Mouse (Mus musculus) gastrocnemius, postnatal 10 days (tissue): ENCODE results near the gene Pml. TPM values are rescaled to one million over a fixed set of nuclear protein-coding genes. Genes with fewer than 3 reads are reported as not detected.

ENCODE experiments used
- DNase-seq: peaks from one replicate; pipeline ENCODE4 v3.0.0; 2021; ENCODE audit warnings: mixed read lengths
- total RNA-seq, 2 experiments: library from RNA; stranded (reverse); gene quantifications; 2 replicates each; pipeline ENCODE4 v1.2.3; 2021

Pml gene
- total RNA-seq, 2 experiments from 2014 or later, result 7.3 to 12.6 TPM

DNA sequence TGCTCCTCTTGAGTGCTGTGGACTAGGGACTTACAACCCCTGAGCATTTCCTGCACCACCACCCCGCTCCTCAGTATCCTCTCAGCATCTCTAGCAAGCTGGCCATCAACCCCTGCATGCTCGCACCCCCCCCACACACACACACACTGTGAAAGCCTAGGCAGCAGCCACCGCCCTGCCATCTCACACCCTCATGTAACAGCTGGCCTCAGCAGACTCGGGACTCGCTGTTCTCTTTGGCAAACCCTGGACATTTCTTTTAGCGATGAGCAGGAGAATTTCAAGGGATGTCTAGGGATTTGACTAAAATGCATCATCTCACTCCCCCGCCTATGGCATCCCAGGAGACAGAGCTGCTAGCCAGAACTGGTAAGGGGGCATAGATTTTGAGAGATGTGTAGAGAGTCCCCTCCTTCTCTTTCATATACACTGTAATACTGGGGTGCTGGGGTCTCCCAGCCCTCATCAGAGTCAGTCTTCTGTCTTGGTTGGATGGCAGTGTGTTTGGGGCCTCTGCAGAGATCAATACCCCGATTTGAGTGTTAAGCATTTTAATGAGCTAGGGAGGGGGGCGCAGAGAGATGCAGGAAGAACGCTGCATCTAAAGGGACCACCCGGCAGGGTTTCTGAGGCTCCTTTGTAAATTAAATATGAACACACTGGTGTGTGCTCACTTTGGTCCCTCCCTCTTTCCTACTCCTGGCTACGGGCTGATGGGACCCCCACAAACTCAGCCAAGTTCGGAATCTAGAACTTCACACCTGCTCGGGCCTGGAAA, 46.7 kb downstream of the Pml start:
- DNase-seq, result no peak

DNA sequence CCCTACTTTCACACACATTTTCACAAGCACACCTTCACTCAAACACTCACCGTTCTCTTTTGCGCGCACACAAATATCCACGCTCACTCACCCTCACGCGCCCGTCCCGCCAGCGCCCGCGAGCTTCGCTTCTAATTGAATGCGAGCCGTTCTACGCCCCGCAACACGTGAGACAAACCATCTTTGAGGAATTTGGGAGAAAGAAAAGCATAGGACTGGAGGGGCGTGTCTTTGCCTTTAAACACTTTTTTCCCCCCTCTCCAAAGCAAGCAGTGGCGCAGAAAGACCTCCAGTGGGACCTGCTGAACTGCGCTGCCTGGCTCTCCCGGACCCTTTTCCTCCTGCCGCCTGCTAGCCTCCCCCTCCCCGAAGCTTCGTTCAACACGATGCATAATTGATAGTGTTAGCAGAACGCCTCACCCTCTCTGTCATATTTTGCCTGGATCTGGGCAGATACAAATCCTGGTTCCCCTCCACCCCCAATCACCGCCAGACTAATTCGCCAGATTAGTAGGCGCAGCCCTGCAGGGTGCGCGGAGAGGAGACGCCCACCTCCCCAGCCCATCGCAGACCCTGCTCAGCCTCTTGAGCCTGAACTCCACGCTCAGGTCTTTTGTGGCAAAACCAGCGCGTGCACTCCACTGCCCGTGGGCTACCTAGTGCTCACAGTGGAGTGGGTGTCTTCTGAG, 47.6 kb downstream of the Pml start:
- no peak for DNase-seq

DNA sequence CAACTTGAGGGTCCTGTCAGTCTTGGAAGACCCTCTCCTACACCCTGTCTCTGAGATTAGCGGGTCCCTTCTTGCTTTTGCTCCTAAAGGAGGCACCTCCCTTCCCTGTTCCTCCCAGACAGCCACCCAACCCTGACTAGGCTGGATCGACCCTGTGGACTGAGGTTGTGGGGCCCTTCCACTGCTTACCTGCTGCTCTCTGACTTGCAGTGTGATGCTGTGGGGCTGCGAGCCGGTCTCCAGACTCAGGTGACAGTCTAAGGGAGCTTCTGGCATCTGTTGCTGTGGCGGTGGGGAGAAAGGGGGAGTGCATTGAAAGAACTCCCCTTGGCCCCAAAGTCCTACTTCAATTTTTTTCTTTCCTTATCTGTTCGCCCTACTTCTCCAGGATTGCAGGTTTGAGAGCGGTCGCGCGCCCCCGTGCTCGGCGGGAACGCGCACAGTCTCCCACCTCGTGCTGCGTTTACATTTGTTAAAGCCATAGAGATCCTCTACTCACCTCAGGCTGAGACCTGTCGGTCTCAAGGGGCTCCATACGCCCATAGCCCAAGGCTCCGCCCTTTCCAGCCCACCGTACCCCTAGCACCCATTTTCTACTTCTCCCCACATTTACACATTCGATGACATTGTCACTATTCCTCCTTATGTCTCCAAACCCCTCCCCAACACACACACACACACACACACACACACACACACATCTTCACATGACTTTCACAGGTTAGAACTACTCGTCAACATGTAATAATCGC, 48.3 kb downstream of the Pml start:
- DNase-seq, result no peak

DNA sequence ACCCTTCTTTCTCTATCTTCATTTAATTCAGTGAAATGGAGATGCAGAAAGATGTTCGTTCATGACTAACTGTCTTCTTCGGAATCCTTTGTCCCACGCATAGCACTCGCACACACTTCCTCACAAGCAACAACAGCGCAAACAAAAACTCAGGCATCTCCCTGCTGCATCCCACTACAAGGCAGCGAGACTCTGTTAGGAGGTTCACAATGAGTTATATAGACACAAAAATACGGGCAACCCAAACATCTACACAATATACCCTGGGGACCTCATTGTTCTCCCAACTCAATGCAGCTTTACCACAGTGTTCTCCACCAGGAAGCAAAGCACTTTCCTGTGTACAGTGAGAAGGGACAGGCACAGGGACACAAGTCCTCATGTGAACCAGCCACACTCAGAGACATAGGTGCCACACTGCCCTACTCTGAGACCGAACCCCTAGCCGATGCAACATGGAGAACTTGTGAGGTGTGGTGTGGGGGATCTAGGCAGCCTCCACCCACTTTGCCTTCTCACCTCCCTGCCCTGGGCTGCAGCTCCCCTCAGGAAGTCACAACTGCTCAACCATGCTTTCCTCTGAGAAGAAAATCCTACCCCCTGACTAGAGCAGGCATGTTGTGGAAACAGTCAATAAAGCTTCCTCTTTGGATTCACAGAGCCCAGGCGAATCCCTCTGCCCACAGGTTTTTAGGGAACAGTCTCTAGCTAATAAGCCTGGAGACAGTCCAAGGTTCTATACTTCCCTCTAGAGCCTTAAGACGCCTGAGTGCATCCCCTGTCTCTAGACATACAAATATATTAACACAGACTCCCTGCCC, 49.1 kb downstream of the Pml start:
- no peak for DNase-seq

DNA sequence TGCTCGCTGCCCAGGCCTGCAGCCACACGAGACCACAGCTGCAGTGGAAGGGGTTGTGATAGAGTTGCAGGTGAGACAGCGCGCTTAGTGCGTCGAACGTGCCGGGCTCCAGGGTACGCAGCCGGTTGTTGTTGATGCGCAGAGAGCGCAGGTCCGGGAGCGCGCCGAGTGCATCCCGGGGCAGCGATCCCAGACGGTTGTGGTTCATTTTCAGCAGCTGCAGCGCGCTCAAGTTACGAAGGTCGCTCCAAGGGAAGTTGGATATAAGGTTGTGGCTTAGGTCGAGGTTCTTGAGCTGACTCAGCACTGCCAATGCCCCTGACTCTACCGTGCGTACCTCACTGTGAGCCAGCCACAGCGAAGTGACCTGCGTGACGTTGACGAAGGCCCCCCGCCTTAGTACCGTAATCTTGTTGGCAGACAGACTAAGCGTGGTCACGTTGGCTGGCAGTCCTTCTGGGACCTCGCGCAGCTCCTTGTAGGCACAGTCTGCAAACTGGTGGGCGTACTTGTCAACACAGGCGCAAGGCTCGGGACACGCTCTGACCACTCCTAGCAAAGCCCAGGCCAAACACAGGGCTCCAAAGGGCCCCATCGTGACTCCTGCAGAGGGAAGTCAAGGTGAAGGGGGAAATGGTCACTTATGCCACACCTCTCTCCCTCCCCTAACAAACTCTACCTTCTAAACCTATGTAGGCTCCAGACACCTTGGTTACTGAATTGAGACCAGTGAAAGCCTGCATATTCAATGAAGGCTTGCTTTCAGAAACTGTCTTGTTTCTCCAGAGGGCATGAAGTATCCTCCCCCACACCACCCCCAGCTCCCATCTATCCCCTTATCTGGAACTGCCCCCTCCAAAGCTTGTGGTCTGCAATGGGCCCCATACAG, 50.0 kb downstream of the Pml start:
- peak; percentile 59 for DNase-seq

DNA sequence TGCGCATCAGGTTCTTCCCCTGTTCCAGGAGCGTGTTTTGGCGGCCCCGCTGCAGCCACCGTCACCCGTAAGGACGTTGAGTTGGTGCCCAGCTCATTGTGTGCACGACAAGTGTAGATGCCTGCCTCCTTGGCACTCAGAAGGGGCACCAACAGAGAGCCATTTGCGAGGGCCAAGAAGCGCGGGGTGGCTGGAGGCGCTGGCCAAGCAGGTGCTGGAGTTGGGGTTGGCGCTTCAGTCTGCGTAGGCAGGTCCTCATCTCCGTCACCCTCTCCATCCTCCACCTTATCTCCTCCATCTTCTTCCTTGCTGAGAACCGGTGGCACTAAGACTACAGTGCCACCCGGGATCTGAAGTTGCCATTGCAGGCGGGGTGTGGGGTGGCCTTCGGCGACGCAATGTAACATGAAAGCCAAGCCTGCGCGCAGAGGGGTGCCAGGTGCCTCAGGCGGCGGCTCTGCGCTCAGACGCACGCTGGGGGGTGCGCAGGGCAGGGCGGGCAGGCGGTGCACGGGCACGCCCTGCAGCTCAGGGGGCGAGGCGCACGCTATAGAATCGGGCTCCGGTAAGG, 50.7 kb downstream of the Pml start:
- no peak for DNase-seq

DNA sequence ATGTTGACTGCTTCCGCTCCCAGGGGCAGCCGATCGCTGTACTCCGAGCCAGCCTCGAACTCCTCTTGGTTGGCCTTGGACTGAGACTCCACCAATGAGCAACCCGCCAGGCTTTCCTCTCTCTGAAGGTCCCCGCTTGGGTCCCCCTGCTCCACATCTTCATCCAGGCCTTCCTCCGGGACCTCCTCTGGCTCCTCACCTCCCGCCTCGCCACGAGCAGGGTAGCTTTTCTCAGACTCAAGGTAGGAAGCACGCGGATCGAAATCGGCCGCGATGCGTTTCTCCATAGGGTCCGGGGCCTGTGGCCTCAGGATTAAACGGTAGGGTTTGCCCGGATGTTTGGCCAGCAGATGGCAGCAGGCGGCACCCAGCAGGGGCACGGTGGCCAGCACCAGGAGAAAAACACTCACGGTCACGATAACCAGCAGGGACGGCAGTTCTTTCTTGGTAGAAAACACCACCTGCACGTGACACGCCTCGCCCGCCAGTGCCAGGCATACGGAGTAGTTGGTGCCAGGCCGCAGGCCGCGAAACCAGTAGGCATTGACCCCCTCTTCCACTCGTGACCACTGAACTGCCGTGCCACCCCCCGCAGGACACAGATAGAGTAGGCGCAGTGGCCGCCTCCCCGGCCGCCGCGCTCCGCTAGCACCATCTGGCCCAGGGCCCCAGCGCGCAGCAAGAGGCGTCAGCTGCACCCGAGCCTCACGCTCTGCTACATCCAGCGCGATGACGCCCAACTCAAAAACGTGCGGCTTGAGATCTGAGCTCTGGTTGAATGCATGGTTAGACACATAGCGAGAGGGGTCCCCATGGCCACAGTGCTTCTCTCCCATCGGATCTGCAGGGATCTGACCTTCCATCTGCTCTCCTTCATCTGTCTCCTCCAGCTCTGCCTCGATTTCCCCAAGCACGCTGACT, 51.5 kb downstream of the Pml start:
- DNase-seq, result peak; percentile 57

DNA sequence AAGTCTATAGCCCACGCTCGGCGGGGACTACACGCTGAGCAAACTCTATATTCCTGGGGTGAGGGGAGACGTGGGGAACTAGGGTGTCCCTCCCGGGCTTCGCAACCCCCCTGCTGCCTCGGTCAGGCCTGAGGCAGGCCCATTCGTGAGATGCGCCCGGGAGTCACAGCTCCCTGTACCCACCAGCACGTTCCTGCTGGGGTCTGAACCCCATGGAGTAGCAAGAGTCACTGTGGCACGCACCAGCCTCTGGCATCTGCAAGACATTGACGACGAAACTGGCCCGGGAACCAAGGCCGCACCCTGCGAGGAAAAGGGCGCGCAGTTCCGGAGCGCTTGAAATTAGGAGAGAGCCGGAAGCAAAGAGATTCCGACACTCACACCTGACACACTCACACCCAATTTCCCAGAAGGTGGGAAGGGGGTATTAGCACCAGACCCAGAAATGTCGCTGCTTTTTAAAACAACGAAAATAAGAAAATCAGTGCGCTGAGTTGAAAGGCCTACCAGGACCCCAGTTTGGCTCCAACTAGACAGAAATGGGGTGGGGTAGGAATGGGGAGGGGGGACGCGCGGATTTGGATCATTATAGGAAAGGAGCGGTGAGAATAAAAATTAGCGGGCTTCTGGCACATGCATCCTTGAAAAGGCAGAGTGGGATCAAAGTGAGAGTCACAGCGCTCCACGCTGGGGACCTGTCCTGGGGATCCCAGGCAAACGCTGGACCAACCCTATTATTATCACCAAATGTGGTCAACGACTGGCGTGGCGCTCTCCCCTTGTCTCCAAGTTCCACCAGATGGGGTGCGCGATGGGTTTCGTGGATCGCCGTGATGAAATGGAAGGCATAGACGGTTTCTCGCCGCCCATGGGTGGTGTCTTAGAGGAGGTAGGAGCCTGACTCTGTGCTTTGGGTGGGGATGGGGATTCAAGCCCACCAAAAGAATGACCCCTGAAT, 52.7 kb downstream of the Pml start:
- no peak for DNase-seq

DNA sequence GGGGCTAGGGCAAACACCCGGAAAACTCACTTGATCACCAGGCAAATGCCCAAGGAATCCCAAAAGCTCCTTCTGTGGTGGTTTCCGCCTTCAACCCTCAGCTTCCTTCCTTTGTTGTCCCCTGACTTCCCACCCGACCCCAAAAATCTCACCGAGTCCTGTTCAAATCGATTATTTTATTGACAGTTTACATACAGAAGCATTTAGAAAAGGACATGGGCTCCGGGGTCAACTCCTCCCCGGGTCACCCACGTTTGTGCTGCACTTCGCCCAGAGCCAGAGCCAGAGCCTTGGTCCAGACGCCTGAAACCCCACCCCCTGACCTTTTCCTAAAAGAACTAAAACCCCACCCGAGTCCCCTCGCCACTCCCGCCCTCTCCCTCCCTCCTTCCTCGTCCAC, 53.4 kb downstream of the Pml start:
- DNase-seq, result no peak

DNA sequence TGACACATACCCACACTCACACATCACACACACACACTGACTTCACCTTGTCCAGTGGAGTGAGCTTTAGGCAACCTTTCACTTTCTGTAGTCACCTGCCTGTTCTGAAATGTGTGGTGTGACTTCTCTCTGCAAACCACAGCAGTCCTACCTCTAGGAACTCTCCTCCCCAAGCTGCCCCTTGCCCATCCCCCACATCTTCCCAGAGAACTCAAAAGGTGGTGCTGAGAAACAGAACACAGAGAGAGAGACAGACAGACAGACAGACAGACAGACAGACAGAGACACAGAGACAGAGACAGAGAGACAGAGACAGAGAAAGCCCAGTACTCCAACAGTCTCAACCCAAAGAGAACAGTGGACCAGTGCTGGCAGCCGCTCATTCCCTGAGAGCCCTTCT, 53.9 kb downstream of the Pml start:
- no peak for DNase-seq

DNA sequence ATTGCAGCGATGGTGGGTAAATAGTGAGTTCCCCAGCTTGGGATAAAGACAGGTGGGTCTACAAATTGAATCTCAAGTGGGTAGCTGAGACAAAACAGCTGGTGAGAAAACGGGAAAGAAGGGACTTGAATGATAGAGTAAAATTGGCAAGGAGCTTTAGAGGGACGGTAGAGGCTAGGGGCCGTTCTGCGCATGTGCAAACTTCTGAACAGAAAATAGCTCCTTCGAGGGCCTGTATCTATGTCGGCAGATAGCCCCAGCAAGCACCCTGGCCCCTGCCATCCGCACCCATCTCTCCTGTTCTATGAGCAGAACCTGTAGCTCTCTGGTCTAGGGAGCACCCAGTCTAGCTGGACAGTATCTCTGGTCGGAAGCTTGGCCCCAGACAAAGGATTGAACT, 55.4 kb downstream of the Pml start:
- DNase-seq, result no peak

DNA sequence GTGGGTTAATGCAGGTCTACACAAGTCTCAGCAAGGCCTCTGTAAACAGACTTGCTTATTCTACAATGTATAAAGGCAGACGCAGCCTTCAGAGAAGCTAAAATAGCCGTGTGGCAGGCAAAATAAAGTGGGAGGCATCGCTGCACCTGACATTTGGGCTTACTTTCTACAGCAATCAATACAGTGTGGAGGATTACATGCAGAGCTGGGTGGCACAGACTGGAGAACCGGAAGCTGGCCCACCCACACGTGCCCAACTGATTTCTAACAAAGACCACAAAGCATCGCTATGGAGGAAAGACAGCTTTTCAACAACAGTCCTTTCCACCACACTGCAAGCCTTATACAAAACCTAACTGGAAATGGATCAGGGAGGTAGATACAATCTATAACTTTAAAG, 65.1 kb downstream of the Pml start:
- DNase-seq, result no peak

DNA sequence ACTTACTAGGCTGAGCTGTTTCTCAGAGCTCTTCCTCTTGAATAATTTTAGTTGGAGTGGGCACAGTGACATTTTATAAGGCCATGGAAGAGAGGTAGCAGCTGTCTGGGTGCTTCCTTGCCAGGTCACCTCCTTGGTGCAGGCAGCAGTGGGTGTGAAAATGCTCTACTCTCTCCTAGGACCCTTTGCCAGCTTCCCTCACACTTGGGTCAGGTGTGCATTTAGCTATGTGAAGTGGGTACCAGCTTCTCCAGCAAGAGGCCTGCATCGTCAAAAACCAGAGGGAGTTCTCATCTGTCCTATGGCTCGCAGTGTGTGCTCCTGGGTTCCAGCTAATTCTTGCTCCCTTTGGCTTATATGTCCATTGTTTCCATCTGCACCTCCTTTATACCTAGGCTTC, 70.2 kb downstream of the Pml start:
- no peak for DNase-seq

DNA sequence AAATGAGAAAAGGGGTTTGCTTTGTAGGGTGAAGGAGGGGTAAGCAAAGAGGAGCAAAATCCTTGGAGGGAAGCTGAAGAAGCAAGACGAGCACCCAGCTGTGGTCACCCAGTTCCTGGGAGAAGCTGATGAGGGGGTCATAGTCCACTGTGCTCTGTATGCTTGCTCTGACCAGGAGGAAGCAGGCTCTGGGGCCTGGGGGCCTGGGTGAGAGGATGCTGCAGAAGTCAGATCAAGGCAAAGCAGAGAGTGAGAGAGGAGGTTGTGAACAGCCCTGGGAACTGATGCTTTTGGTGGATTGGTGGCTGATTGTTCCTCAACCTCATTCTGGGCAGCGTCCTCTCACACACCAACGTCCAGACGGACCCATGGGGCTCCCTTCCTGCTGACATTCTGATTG, 72.4 kb downstream of the Pml start:
- DNase-seq, result no peak

DNA sequence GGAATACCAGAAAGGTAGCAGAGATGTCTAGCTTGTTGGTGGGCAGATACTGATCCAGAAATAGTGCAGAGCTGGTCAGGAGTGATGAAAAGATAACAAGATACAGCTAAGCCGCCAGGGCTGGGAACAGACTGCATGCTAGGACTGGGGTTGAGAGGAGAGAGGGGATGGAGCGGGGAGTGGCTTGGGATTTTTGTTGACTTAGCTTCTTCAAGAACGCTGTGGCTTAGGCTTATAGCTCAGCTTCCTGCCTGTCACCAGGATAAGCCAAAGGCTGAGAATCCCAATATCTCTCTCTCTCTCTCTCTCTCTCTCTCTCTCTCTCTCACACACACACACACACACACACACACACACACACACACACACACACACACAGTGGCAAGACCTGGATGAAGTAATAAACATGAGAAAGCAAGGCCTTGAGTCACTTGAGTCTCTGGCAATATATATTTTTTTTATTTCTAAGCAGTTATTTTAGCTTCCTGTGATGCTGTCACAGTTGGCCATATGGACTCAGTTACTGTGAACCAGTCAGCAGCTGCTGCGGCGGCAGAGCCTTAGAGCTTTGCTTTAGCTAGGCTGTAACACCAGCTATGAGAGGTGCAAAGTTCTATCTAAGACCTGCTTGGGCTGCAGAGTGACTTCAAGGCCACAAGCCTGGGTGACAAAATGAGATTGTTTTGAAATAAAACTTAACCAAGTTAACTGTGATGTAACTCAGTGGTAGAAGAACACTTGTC, 73.7 kb downstream of the Pml start:
- no peak for DNase-seq

DNA sequence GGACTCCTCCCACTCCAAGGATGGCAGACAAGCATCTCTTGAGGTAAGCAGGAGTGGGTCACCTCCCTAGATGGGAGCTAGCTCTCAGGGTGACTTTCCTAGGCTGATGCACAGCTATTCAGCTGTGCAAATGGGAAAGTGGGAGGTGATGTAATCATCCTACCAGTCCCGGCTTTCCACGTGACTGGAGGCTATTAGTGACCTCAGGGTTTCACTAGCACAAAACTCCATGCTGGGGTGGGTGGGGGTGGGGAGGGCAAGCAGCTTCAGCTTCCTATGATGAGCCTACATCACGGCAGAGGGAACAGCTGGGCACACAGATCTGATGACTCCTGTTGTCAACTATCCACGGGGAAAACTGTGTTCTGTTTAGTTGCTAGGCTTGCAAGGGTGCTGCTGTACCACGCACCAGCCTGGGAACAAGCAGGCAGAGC, 74.8 kb downstream of the Pml start:
- no peak for DNase-seq

DNA sequence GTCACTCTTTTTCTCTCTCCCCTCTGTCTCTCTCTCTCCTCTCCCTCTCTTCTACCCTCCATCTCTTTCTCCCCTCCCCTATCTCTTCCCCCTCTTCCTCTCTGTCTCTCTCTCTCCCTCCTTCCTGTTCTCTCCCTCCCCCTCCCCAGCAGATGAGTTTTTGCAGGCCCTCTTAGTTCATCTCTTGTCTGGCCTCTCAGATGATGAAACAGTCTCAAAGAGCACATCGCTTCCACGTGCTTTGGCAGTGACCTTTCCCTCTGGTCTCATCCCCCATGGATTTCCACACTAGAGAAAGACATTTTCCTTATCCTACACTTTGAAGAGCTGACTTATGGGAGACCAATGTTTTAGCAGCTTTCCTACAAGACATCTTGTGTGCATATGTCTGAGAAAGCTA, 76.7 kb downstream of the Pml start:
- no peak for DNase-seq

DNA sequence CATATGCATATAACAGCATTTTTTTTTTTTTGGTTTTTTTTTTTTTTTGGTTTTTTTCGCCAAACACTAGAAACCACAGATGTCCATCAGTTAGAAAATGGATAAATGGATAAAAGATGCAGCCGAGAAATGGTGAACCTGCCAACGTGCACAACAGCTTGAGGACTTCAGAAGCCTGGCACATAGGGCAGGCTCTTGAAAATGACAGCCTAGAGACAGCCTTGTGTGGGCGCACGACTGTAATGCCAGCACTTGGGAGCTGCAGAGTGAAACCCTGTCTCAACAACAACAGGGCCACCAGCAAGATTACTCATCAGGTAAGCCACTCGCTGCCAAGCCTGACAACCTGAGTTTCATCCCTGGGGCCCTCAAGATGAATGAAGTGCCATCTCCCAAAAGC, 80.2 kb downstream of the Pml start:
- no peak for DNase-seq
